Mouse (Mus musculus): Measurements from ENCODE around the gene Mmp9. TPM values are rescaled to one million over a fixed set of nuclear protein-coding genes. Genes with fewer than 3 reads are reported as not detected.

Gene Mmp9
- total RNA-seq (2022), result 1 to 10 TPM; 1.5 to 2.2 (median 2.0) TPM

- DNase-seq (ENCODE audit: low spot score in 2 of 2), result no peak
These were observed at the start of gene Mmp9 for GRCm38 (mm10) chr2:164940140-164940830. Gene Mmp9, plus strand, starts transcription at chr2:164940780.

GRCm38 (mm10) chr2:164891056-164891834 lies 49.3 kb upstream of the Mmp9 start:
- no peak for DNase-seq (ENCODE audit: low spot score in 2 of 2)

GRCm38 (mm10) chr2:164891908-164892695 lies 48.5 kb upstream of the Mmp9 start:
- no peak for DNase-seq (ENCODE audit: low spot score in 2 of 2)

GRCm38 (mm10) chr2:164892696-164893216 lies 47.8 kb upstream of the Mmp9 start:
- DNase-seq (ENCODE audit: low spot score in 2 of 2), result no peak

- DNase-seq (ENCODE audit: low spot score in 2 of 2), result no peak
These were observed 46.5 kb upstream of the Mmp9 start for GRCm38 (mm10) chr2:164894048-164894447.

GRCm38 (mm10) chr2:164894644-164895043 lies 45.9 kb upstream of the Mmp9 start:
- DNase-seq (ENCODE audit: low spot score in 2 of 2), result no peak

GRCm38 (mm10) chr2:164895885-164896284 lies 44.7 kb upstream of the Mmp9 start:
- DNase-seq (ENCODE audit: low spot score in 2 of 2), result no peak

- DNase-seq (ENCODE audit: low spot score in 2 of 2), result no peak
These were observed 42.6 kb upstream of the Mmp9 start for GRCm38 (mm10) chr2:164898008-164898407.

GRCm38 (mm10) chr2:164899034-164899433 lies 41.5 kb upstream of the Mmp9 start:
- DNase-seq (ENCODE audit: low spot score in 2 of 2), result no peak

- DNase-seq (ENCODE audit: low spot score in 2 of 2), result no peak
These were observed 40.7 kb upstream of the Mmp9 start for GRCm38 (mm10) chr2:164899723-164900459.

GRCm38 (mm10) chr2:164901380-164901779 lies 39.2 kb upstream of the Mmp9 start:
- no peak for DNase-seq (ENCODE audit: low spot score in 2 of 2)

- DNase-seq (ENCODE audit: low spot score in 2 of 2), result no peak
These were observed 37.1 kb upstream of the Mmp9 start for GRCm38 (mm10) chr2:164903496-164903895.

GRCm38 (mm10) chr2:164906071-164906470 lies 34.5 kb upstream of the Mmp9 start:
- no peak for DNase-seq (ENCODE audit: low spot score in 2 of 2)

GRCm38 (mm10) chr2:164907511-164907910 lies 33.1 kb upstream of the Mmp9 start:
- no peak for DNase-seq (ENCODE audit: low spot score in 2 of 2)

GRCm38 (mm10) chr2:164908011-164908410 lies 32.6 kb upstream of the Mmp9 start:
- DNase-seq (ENCODE audit: low spot score in 2 of 2), result no peak

- no peak for DNase-seq (ENCODE audit: low spot score in 2 of 2)
These were observed 31.5 kb upstream of the Mmp9 start for GRCm38 (mm10) chr2:164909100-164909499.

GRCm38 (mm10) chr2:164909542-164909941 lies 31.0 kb upstream of the Mmp9 start:
- DNase-seq (ENCODE audit: low spot score in 2 of 2), result no peak

GRCm38 (mm10) chr2:164910360-164911061 lies 30.1 kb upstream of the Mmp9 start:
- DNase-seq (ENCODE audit: low spot score in 2 of 2), result peak; percentile 44 to 65

GRCm38 (mm10) chr2:164911086-164912048 lies 29.2 kb upstream of the Mmp9 start, which contains the start of gene Zfp335:
Gene Zfp335, minus strand, starts transcription at chr2:164911757.
- peak; percentile 85 to 91 for DNase-seq (ENCODE audit: low spot score in 2 of 2)

Measured in layer of hippocampus, adult 8-10 months (tissue).